Mouse (Mus musculus): ENCODE measurements around the gene Eif3b. TPM values are rescaled to one million over a fixed set of nuclear protein-coding genes. Genes with fewer than 3 reads are reported as not detected.
A peak's percentile ranks its signal among the peaks of the same experiment; 100 is the strongest.

Eif3b gene
- total RNA-seq (2021): 100 to 1,000 TPM; 126 to 128 TPM
- long read RNA-seq, transcript Eif3b-201 (19 exons, 2,945 nt): major isoform, 121 of 165 reads
- long read RNA-seq, partial matches to known transcripts: 13 of 165 reads
- long read RNA-seq, other reads (novel, unspliced or antisense): 31 of 165 reads

DNA sequence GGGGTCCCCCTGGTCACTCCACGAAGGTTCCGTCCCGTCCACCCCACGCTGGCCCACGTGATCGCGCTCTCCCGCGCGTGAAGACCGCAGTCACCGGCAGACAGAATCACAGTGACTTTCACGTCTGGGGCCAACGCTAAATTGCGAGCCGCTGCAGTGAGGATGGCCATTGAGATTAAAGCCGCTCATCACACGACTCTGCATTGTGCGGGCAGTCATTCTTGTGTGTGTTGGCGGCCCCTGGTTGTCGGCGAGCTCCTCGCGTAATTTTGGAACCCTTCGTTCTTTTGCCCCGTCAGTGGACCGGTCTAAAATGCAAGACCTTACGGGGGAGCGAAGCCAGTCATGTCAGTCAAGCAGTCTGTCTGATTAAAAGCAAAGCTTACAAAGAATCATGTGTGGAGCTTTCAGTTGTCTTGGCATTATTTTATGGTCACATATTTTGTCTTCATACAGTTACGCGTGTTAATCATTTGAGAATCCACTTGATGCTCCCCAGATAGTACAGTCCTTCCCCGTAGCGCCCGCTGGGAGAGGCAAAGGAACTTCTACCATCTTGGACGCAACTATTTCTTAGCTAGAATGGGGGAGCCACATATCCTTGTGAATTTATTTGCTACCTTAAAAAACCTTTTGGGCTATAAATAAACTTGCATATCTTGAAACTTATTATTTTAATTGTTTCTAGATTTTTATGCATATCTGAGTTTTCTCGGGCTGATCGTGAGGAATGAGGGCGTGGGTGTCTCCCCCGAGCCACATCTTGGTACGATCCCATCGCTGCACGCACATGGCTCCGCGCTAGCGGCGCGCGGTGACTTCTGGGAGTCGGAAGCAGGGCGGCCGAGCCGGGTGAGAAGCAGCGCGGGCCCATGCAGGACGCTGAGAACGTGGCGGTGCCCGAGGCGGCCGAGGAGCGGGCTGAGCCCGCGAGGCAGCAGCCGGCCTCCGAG, at the start of gene Eif3b:
TSS of gene Eif3b (plus strand) at position 840 of the 953 bp plus-strand sequence.
- peak; percentile 83 to 91 for DNase-seq (ENCODE audit: low spot score in 2 of 2)

GRCm38 (mm10) chr5:140369466-140369865, 49.7 kb upstream of the Eif3b start:
- no peak for DNase-seq (ENCODE audit: low spot score in 2 of 2)

DNA sequence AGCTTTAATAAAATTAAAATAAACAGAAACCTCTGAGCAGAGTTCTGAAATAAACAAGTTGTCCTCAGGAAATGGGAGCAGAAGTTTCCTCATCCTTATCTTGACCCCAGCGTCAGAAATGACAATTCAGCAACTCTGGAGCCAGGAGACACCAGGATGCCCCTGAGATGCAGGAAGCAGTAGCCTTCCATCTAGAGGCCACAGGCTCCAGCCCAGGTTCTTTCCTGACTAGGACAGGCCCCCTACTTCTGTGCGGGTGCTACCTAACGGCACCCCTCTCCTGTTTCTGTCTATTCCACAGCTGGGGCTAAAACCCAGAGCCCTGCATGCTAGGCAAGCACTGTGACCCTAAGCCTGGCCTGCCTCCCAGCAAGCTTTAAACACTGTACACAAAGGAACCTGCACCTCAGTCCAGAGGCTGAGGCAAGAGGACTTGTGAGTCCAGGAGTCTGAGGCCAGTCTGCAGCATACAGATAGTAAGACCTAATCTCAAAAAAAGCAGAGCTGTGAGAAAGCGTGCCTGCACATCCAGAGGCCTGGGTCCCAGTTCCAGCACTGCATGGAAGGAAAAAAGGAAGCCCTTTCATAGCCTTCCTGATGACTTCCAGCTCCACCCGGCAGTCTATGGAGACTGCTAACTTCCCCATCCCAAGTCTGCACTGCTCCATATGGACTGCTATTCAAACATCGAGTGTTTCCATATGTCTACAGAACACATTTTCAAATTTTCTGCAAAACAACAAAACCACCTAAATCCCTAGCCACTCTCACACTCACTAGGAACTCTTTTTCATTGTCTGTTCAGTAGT, 48.5 kb upstream of the Eif3b start:
- no peak for DNase-seq (ENCODE audit: low spot score in 2 of 2)

DNA sequence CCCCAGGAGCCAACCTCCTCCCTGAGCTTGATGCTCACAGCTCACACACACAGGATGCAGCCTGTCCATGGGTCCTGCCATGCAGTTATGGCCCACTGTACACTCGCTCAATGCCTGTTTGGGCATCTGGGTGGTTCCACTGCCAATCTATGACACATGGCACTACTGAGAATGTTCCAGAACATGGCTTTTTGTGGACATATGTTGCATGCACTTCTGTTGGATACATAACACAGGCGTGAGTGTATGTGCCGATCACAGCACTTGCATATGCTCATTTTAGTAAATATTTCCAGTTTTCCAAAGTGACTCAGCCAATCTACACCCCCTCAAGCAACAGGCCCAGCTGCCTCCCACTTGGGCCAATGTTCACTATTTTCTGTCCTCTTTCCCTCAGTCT, 47.5 kb upstream of the Eif3b start:
- DNase-seq (ENCODE audit: low spot score in 2 of 2): peak; percentile 42 to 61

DNA sequence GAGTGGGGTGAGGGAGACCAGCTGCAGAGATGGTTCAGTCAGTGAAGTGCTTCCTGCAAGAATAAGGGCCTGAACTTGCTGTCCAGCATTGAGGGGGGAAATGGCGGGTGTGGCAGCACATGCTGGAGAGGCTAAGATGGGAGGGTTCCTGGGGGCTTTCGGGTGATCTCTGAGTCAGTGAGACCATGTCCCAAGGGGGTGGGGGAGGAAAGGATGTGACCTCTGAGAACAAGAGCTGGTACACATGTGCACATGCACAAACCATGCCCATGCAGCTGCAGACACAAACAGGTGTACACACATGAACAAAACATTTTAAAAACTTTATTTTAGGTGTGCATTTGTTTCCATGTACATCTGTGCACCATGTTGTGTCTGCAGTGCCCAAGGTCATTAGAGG, 45.4 kb upstream of the Eif3b start:
- no peak for DNase-seq (ENCODE audit: low spot score in 2 of 2)

- DNase-seq (ENCODE audit: low spot score in 2 of 2): no peak
Measured at GRCm38 (mm10) chr5:140374226-140374625, 44.9 kb upstream of the Eif3b start.

- no peak for DNase-seq (ENCODE audit: low spot score in 2 of 2)
Measured at GRCm38 (mm10) chr5:140375249-140375829, 43.8 kb upstream of the Eif3b start.

DNA sequence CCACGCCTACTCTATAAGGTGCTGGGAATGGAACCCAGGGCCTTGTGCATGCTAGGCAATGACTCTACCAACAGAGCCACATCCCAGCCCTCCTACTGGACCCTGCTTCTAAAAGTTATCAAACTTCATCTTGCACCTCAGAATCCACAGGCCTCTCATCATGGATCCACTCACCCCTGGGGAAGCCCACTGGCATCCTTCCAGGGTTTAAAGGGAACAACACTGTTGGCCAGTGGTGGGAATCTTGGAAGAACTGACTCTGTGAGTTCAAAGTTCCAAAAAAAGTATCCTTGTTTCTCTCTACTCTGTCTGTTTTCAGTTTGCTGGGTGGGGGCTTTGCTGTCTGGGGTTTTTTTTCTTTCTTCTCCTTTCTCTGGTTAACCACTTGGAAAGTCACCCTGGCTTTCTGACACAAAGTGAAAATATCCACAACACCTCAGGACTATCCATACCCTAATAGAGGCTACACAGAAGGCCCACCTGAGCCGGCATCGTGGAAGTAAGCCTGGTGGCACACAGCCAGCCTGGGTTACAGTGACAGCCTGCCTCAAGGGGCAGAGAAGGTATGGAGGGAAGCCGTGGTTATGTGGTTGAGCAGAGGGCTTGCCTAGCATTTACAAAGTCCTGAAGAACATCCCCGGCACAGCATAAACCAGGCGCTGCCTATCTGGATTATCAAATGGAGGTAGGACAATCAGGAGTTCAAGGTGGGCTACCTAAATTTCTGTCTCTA, 40.8 kb upstream of the Eif3b start:
- DNase-seq (ENCODE audit: low spot score in 2 of 2): no peak

DNA sequence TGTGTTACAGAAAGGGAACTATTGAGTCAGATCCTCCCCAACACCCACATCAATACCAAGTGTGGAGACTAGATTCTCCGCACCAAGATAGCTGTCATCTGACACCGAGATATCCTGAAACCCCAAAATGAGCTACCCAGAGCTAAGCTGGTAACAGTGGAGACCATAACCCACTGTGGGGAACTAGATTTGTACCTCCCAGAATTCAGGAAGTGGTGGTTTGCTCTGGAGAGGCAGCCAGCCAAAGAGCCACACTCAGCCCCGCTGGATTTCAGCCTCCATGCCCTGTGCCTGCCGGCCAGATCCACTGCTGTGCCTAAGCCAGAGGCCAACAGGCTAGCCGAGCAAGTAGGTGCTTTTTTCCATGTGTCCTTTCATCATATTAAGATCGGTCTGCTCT, 39.8 kb upstream of the Eif3b start:
- no peak for DNase-seq (ENCODE audit: low spot score in 2 of 2)

GRCm38 (mm10) chr5:140381156-140381555, 38.0 kb upstream of the Eif3b start:
- no peak for DNase-seq (ENCODE audit: low spot score in 2 of 2)

DNA sequence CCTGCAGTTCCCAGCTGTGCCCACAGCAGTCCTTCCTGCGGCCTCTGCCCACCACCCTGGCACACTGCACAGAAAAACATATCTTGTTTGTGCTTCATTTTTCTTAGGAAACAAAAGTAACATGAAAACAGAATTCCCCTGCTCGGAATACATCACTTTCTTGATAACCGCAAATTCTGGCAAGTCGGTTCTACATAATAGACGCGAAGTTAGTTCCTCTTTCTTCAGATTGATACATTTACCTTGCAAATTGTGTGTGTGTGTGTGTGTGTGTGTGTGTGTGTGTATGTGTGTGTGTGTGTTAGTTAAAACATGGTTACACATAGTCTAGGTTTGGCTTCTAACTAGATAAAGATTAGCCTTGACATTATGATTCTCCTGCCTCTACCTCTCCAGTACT, 36.4 kb upstream of the Eif3b start:
- no peak for DNase-seq (ENCODE audit: low spot score in 2 of 2)

GRCm38 (mm10) chr5:140383559-140383958, 35.6 kb upstream of the Eif3b start:
- no peak for DNase-seq (ENCODE audit: low spot score in 2 of 2)

DNA sequence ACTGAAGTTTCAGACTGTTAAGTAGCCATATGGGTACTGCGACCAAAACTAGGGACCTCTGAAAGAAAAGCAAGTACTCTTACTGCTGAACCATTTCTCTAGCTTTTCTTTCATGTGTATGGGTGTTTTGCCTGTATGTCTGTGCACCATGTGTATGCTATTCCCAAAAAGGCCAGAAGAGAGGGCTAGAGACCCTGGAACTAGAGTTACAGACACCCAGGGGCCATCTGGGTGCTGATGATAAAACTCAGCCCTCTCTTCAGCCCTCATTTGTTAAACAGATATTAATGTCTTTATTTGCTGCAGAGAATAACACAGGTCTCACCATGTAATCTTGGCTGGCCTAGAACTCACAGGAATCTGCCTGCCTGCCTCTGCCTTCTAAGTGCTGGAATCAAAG, 34.7 kb upstream of the Eif3b start:
- DNase-seq (ENCODE audit: low spot score in 2 of 2): no peak

DNA sequence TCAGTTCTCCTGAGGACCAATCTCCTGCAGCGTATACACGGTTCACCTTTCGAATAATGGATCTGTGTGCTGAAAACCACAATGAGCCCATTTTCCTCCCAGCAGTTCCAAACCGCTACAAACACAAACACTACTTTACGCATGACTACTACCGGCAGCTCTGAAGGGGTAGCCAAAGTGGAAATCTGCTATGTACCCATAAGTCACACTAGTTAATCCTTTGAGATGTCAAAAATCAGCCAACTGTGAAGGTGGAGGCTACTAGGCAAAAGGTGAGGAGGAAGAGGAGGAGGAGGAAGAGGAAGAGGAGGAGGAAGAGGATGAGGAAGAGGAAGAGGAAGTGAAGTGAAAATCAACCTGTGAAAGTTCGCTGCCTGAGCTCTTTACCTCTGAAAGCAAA, 31.9 kb upstream of the Eif3b start:
- DNase-seq (ENCODE audit: low spot score in 2 of 2): no peak

- DNase-seq (ENCODE audit: low spot score in 2 of 2): no peak
Measured at GRCm38 (mm10) chr5:140387816-140388510, 31.2 kb upstream of the Eif3b start.

GRCm38 (mm10) chr5:140388588-140389576, 30.2 kb upstream of the Eif3b start, which contains the start of gene Snx8:
TSS of gene Snx8 (minus strand) at chr5:140389262.
- DNase-seq (ENCODE audit: low spot score in 2 of 2): peak; percentile 88 to 93

GRCm38 (mm10) chr5:140389647-140390046, 29.5 kb upstream of the Eif3b start:
- DNase-seq (ENCODE audit: low spot score in 2 of 2): no peak

DNA sequence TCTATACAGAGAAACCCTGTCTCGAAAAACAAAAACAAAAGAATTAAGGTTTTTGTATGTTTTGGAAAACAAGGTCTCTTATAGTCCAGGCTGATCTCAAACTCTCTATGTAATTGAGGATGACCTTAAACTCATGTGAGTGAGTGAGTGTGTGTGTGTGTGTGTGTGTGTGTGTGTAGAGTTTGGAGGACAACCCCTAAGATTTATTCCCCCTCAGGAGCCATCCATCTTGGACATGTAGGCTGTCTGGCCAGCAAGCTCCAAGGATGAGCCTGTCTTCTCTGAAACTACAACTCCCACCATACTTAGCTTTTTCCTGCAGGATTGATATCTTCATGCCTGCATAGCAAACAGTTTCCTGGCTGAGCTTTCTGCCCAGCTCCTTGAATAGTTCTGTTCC, 27.7 kb upstream of the Eif3b start:
- no peak for DNase-seq (ENCODE audit: low spot score in 2 of 2)

DNA sequence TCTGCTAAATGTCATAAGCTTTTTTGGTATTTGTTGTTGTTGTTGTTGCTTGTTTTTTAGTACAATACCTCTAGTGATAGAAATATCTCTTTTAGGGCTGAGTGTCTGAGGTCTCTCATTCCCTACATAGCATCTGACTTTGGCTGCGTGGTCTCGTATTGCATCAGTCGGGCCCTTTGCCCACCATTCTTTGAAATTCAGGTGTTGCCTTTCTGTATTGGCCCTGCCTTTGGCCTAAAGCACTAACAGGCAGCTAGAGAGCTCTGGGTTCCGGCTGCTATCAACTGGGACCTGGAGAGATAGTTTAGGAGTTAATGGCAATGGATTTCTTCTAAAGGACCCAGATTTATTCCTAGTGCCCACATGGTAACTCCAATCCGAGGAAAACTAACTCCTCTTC, 27.1 kb upstream of the Eif3b start:
- no peak for DNase-seq (ENCODE audit: low spot score in 2 of 2)

Measured in layer of hippocampus, postnatal 10 days (tissue).